Mouse (Mus musculus) heart, postnatal 36 days (tissue): Measurements from ENCODE around the gene Serpina1c. TPM values are rescaled to one million over a fixed set of nuclear protein-coding genes. Genes with fewer than 3 reads are reported as not detected.
"Not testable (repeated sequence)": the region's sequence is repeated elsewhere in the genome, so short reads cannot be mapped to it uniquely, and the experiment has no call there.

Experiments used
- DNase-seq, 2 experiments: peaks; one replicate each; pipeline ENCODE4 v3.0.0; 2021 to 2022
- intact Hi-C: fragments of 180-260 bp; cut with DNase I; formaldehyde crosslinking; loops from one replicate; pipeline ENCODE4 v1.15.1; 2025
- total RNA-seq, 2 experiments: library from RNA; stranded (reverse); gene quantifications; 2 replicates each; pipeline ENCODE4 v1.2.3; 2021

The Serpina1c gene
- total RNA-seq, result not detected

- DNase-seq, intact Hi-C loops: not testable (repeated sequence)
Measured at GRCm38 (mm10) chr12:103904837-103905340, at the start of gene Serpina1c. TSS of gene Serpina1c (minus strand) at chr12:103904887.

GRCm38 (mm10) chr12:103952972-103953371, 48.3 kb upstream of the Serpina1c start:
- DNase-seq, intact Hi-C loops: not testable (repeated sequence)

- intact Hi-C loops, result no loop called here
- no peak for DNase-seq
Measured at GRCm38 (mm10) chr12:103946243-103946642, 41.6 kb upstream of the Serpina1c start.

GRCm38 (mm10) chr12:103909181-103909580, 4.5 kb upstream of the Serpina1c start:
- DNase-seq, intact Hi-C loops: not testable (repeated sequence)

- intact Hi-C loops, result not testable (repeated sequence)
Measured at GRCm38 (mm10) chr12:103907746-103908145, 3.1 kb upstream of the Serpina1c start.

GRCm38 (mm10) chr12:103901929-103902328, 2.8 kb downstream of the Serpina1c start:
- intact Hi-C loops, DNase-seq: not testable (repeated sequence)

More at GRCm38 (mm10) chr12:103907746-103908145, 3.1 kb upstream of the Serpina1c start:
- not testable (repeated sequence) for DNase-seq

- DNase-seq, intact Hi-C loops: not testable (repeated sequence)
Measured at GRCm38 (mm10) chr12:103866873-103867272, 37.8 kb downstream of the Serpina1c start.

GRCm38 (mm10) chr12:103863101-103863974, 41.3 kb downstream of the Serpina1c start, which contains the start of gene Serpina1a:
TSS of gene Serpina1a (minus strand) at chr12:103863562.
- DNase-seq, intact Hi-C loops: not testable (repeated sequence)

- intact Hi-C loops, result no loop called here
- no peak for DNase-seq
Measured at GRCm38 (mm10) chr12:103860976-103861375, 43.7 kb downstream of the Serpina1c start.

- intact Hi-C loops, DNase-seq: not testable (repeated sequence)
Measured at GRCm38 (mm10) chr12:103860571-103860970, 44.1 kb downstream of the Serpina1c start.

GRCm38 (mm10) chr12:103859584-103859983, 45.1 kb downstream of the Serpina1c start:
- intact Hi-C loops, DNase-seq: not testable (repeated sequence)

GRCm38 (mm10) chr12:103853032-103853431, 51.7 kb downstream of the Serpina1c start:
- DNase-seq, intact Hi-C loops: not testable (repeated sequence)

Other genes with a start within 250 kb of the Serpina1c start
- not detected for gene Serpina6, start 247.7 kb downstream of the Serpina1c start, total RNA-seq
- not detected for gene Serpina16, start 228.7 kb downstream of the Serpina1c start, total RNA-seq
- gene Serpina1f, start 209.4 kb downstream of the Serpina1c start, total RNA-seq, result not detected
- gene Serpina1d, start 131.3 kb downstream of the Serpina1c start, total RNA-seq, result not detected
- under 1 TPM; 0.19 to 0.22 TPM for gene Serpina1b, start 74.5 kb downstream of the Serpina1c start, total RNA-seq
- gene Serpina1a, start 41.3 kb downstream of the Serpina1c start, total RNA-seq, result not detected
- gene Serpina1e, start 54.1 kb upstream of the Serpina1c start, total RNA-seq, result under 1 TPM in 1 of 2 experiments, not detected in 1; 0.28 TPM
- not detected for gene Serpina11, start 85.1 kb upstream of the Serpina1c start, total RNA-seq
- gene Serpina9, start 108.9 kb upstream of the Serpina1c start, total RNA-seq, result not detected
- not detected for gene Serpina12, start 139.6 kb upstream of the Serpina1c start, total RNA-seq
- not detected for gene Serpina5, start 196.2 kb upstream of the Serpina1c start, total RNA-seq
- not detected for gene Serpina3a, start 207.8 kb upstream of the Serpina1c start, total RNA-seq
- gene Serpina3b, start 223.1 kb upstream of the Serpina1c start, total RNA-seq, result not detected
- gene Serpina3c, start 249.0 kb upstream of the Serpina1c start, total RNA-seq, result 1 to 10 TPM in 1 of 2 experiments, under 1 TPM in 1; 0.61 to 1.2 TPM